Mouse (Mus musculus) spleen, embryonic (tissue): Measurements from ENCODE around the gene Tbc1d9.

Source experiments
- CTCF ChIA-PET: fragments of 350-600 bp; sonication (Branson Sonifier 250); formaldehyde crosslinking; loops from one replicate; lab custom pipeline; 2022; lab: Charles Lee

The Tbc1d9 gene

GRCm38 (mm10) chr8:83165235-83165930, at the start of gene Tbc1d9:
Gene Tbc1d9, plus strand, starts transcription at chr8:83165352.
- CTCF ChIA-PET: no interaction called here

- CTCF ChIA-PET: no interaction called here
These were observed 30.1 kb upstream of the Tbc1d9 start for GRCm38 (mm10) chr8:83135086-83135485.

- CTCF ChIA-PET: interaction anchor here (0.7 kb wide), 1 partner anchor 46 kb away, joined by 4 read pairs; no protein-coding TSS in a partner anchor
These were observed 25.1 kb upstream of the Tbc1d9 start for GRCm38 (mm10) chr8:83140068-83140467.

- CTCF ChIA-PET: interaction anchor here (0.7 kb wide), 1 partner anchor 46 kb away, joined by 4 read pairs; no protein-coding TSS in a partner anchor
These were observed 24.4 kb upstream of the Tbc1d9 start for GRCm38 (mm10) chr8:83140701-83141111.

GRCm38 (mm10) chr8:83141358-83141757, 23.8 kb upstream of the Tbc1d9 start:
- CTCF ChIA-PET: no interaction called here

GRCm38 (mm10) chr8:83144601-83145000, 20.6 kb upstream of the Tbc1d9 start:
- CTCF ChIA-PET: no interaction called here

GRCm38 (mm10) chr8:83145421-83145820, 19.7 kb upstream of the Tbc1d9 start:
- CTCF ChIA-PET: no interaction called here

GRCm38 (mm10) chr8:83149124-83149523, 16.0 kb upstream of the Tbc1d9 start:
- CTCF ChIA-PET: no interaction called here

GRCm38 (mm10) chr8:83152055-83152454, 13.1 kb upstream of the Tbc1d9 start:
- CTCF ChIA-PET: no interaction called here

GRCm38 (mm10) chr8:83152470-83152869, 12.7 kb upstream of the Tbc1d9 start:
- CTCF ChIA-PET: no interaction called here

GRCm38 (mm10) chr8:83155110-83155509, 10.0 kb upstream of the Tbc1d9 start:
- CTCF ChIA-PET: no interaction called here

GRCm38 (mm10) chr8:83158971-83159370, 6.2 kb upstream of the Tbc1d9 start:
- CTCF ChIA-PET: no interaction called here

- CTCF ChIA-PET: interaction anchor here (0.6 kb wide), 1 partner anchor 10 kb away, joined by 6 read pairs; no protein-coding TSS in a partner anchor
These were observed 5.5 kb upstream of the Tbc1d9 start for GRCm38 (mm10) chr8:83159615-83160014.

- CTCF ChIA-PET: no interaction called here
These were observed 4.5 kb upstream of the Tbc1d9 start for GRCm38 (mm10) chr8:83160613-83161012.

GRCm38 (mm10) chr8:83165931-83166867, 1.0 kb downstream of the Tbc1d9 start, which contains the start of gene Gm10645:
Gene Gm10645, minus strand, starts transcription at chr8:83166170.
- CTCF ChIA-PET: no interaction called here

GRCm38 (mm10) chr8:83167932-83168331, 2.8 kb downstream of the Tbc1d9 start:
- CTCF ChIA-PET: no interaction called here

- CTCF ChIA-PET: no interaction called here
These were observed 4.0 kb downstream of the Tbc1d9 start for GRCm38 (mm10) chr8:83169127-83169526.

- CTCF ChIA-PET: interaction anchor here (0.8 kb wide), 1 partner anchor 10 kb away, joined by 6 read pairs; no protein-coding TSS in a partner anchor
These were observed 4.6 kb downstream of the Tbc1d9 start for GRCm38 (mm10) chr8:83169709-83170108.

- CTCF ChIA-PET: interaction anchor here (0.7 kb wide), 3 partner anchors 32 to 661 kb away, joined by 4 to 12 read pairs (median 8); no protein-coding TSS in a partner anchor
These were observed 5.7 kb downstream of the Tbc1d9 start for GRCm38 (mm10) chr8:83170894-83171293.

GRCm38 (mm10) chr8:83175680-83176079, 10.5 kb downstream of the Tbc1d9 start:
- CTCF ChIA-PET: no interaction called here

- CTCF ChIA-PET: no interaction called here
These were observed 11.6 kb downstream of the Tbc1d9 start for GRCm38 (mm10) chr8:83176785-83177184.
